Mouse (Mus musculus): ENCODE measurements at regions not wholly inside any gene's neighbourhood (a gene's known extent, or its start where the extent isn't known, plus 50 kb on each side); places are given as distances from the start of the nearest gene placed in this dataset.

GRCm38 (mm10) chr6:73401059-73401458 is 68.4 kb downstream of the 4931417E11Rik start:
- Histone ChIP-seq H3K4me1 (ENCODE audit: control insufficient read depth, insufficient read depth, low read length) (no peaks in the 10 kb centered on the region), H3K4me3 (ENCODE audit: insufficient read depth, low read length) (no peak overlapping the region), H3K27ac (ENCODE audit: insufficient read depth, low read length) (no peak overlapping the region)
- TF ChIP-seq CTCF (IDR thresholded peaks at IDR 0.05; ENCODE audit: borderline replicate concordance, insufficient read depth, low read length): no peak
- TF ChIP-seq POLR2A (IDR thresholded peaks at IDR 0.05; ENCODE audit: low read depth, low read length): no peak

DNA sequence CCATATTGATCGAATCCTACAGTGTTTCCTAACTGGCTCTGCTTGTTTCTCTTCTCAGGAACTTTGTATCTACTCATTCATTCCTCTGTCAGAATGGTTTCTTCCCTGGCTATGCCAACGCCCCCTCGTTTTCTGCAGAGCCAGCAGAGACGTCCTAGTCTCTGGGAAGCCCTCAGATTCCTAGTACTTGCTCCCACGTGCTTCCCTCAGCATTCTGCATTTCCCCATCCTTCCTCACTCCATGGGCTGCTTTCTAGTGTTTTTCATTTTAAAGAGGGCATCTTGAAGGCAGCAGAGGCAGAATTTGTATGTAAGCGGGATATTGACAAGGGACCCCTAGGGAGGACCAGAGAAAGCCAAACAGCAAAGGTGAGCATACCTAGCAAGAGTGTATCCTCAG is 80.2 kb downstream of the 4931417E11Rik start:
- Histone ChIP-seq H3K4me3 (ENCODE audit: insufficient read depth, low read length) (no peak overlapping the region), H3K4me1 (ENCODE audit: control insufficient read depth, insufficient read depth, low read length) (no peaks in the 10 kb centered on the region), H3K27ac (ENCODE audit: insufficient read depth, low read length) (no peak overlapping the region)
- TF ChIP-seq CTCF (IDR thresholded peaks at IDR 0.05; ENCODE audit: borderline replicate concordance, insufficient read depth, low read length): no peak
- no peak for TF ChIP-seq POLR2A (IDR thresholded peaks at IDR 0.05; ENCODE audit: low read depth, low read length)

GRCm38 (mm10) chr6:73386261-73386660 is 83.2 kb downstream of the 4931417E11Rik start:
- no peak overlapping the region for H3K4me3 ChIP-seq (ENCODE audit: insufficient read depth, low read length)
- H3K27ac ChIP-seq (ENCODE audit: insufficient read depth, low read length): no peak overlapping the region
- TF ChIP-seq POLR2A (IDR thresholded peaks at IDR 0.05; ENCODE audit: low read depth, low read length): no peak
- no peak for TF ChIP-seq CTCF (IDR thresholded peaks at IDR 0.05; ENCODE audit: borderline replicate concordance, insufficient read depth, low read length)
- H3K4me1 ChIP-seq (ENCODE audit: control insufficient read depth, insufficient read depth, low read length): no peaks in the 10 kb centered on the region

GRCm38 (mm10) chr6:73379825-73380224 is 89.6 kb downstream of the 4931417E11Rik start:
- no peaks in the 10 kb centered on the region for H3K4me1 ChIP-seq (ENCODE audit: control insufficient read depth, insufficient read depth, low read length)
- TF ChIP-seq CTCF (IDR thresholded peaks at IDR 0.05; ENCODE audit: borderline replicate concordance, insufficient read depth, low read length) (no peak), POLR2A (IDR thresholded peaks at IDR 0.05; ENCODE audit: low read depth, low read length) (no peak)
- no peak overlapping the region for H3K27ac ChIP-seq (ENCODE audit: insufficient read depth, low read length)
- H3K4me3 ChIP-seq (ENCODE audit: insufficient read depth, low read length): no peak overlapping the region

GRCm38 (mm10) chr6:73377884-73378283 is 91.6 kb downstream of the 4931417E11Rik start:
- H3K27ac ChIP-seq (ENCODE audit: insufficient read depth, low read length): no peak overlapping the region

GRCm38 (mm10) chr6:73376291-73376690 is 93.2 kb downstream of the 4931417E11Rik start:
- Histone ChIP-seq H3K4me3 (ENCODE audit: insufficient read depth, low read length) (no peak overlapping the region), H3K4me1 (ENCODE audit: control insufficient read depth, insufficient read depth, low read length) (no peaks in the 10 kb centered on the region), H3K27ac (ENCODE audit: insufficient read depth, low read length) (no peak overlapping the region)
- TF ChIP-seq POLR2A (IDR thresholded peaks at IDR 0.05; ENCODE audit: low read depth, low read length) (no peak), CTCF (IDR thresholded peaks at IDR 0.05; ENCODE audit: borderline replicate concordance, insufficient read depth, low read length) (peak; percentile 35; the same call in 1 of the 2 replicates)

More at GRCm38 (mm10) chr6:73377884-73378283, 91.6 kb downstream of the 4931417E11Rik start:
- Histone ChIP-seq H3K4me3 (ENCODE audit: insufficient read depth, low read length) (no peak overlapping the region), H3K4me1 (ENCODE audit: control insufficient read depth, insufficient read depth, low read length) (no peaks in the 10 kb centered on the region)
- no peak for TF ChIP-seq POLR2A (IDR thresholded peaks at IDR 0.05; ENCODE audit: low read depth, low read length)
- TF ChIP-seq CTCF (IDR thresholded peaks at IDR 0.05; ENCODE audit: borderline replicate concordance, insufficient read depth, low read length): no peak

DNA sequence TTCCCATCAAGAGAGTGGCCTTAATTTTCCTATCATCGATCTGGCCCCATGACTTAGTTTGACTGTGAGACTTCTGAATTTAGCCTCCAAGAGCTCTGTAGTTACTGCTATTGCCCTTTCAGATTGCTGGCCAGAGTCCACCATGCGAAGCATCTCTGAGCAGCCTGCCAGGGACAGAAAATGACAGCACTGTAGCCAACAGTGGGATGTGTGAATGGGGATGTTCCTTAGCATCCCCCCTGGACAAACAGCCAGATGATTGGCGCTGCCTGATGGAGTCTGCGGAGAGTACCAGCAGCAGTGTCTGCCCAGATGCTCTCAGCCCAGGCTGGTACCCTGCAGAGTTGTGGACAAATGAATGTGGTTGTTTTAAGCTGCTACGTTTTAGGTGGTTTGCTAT is 96.6 kb downstream of the 4931417E11Rik start:
- Histone ChIP-seq H3K4me1 (ENCODE audit: control insufficient read depth, insufficient read depth, low read length) (peaks cover 3% of the 10 kb centered on the region; the same call in 1 of the 2 replicates), H3K27ac (ENCODE audit: insufficient read depth, low read length) (no peak overlapping the region), H3K4me3 (ENCODE audit: insufficient read depth, low read length) (no peak overlapping the region)
- no peak for TF ChIP-seq CTCF (IDR thresholded peaks at IDR 0.05; ENCODE audit: borderline replicate concordance, insufficient read depth, low read length)
- no peak for TF ChIP-seq POLR2A (IDR thresholded peaks at IDR 0.05; ENCODE audit: low read depth, low read length)

- no peak for TF ChIP-seq POLR2A (IDR thresholded peaks at IDR 0.05; ENCODE audit: low read depth, low read length)
- no peak for TF ChIP-seq CTCF (IDR thresholded peaks at IDR 0.05; ENCODE audit: borderline replicate concordance, insufficient read depth, low read length)
- peaks cover 3% of the 10 kb centered on the region; the same call in 1 of the 2 replicates for H3K4me1 ChIP-seq (ENCODE audit: control insufficient read depth, insufficient read depth, low read length)
- H3K4me3 ChIP-seq (ENCODE audit: insufficient read depth, low read length): no peak overlapping the region
- no peak overlapping the region for H3K27ac ChIP-seq (ENCODE audit: insufficient read depth, low read length)
Observed at GRCm38 (mm10) chr6:73371866-73372265, 97.6 kb downstream of the 4931417E11Rik start.

GRCm38 (mm10) chr6:73370901-73371300 is 98.6 kb downstream of the 4931417E11Rik start:
- Histone ChIP-seq H3K4me1 (ENCODE audit: control insufficient read depth, insufficient read depth, low read length) (peaks cover 3% of the 10 kb centered on the region; the same call in 1 of the 2 replicates), H3K27ac (ENCODE audit: insufficient read depth, low read length) (no peak overlapping the region), H3K4me3 (ENCODE audit: insufficient read depth, low read length) (no peak overlapping the region)
- TF ChIP-seq POLR2A (IDR thresholded peaks at IDR 0.05; ENCODE audit: low read depth, low read length) (no peak), CTCF (IDR thresholded peaks at IDR 0.05; ENCODE audit: borderline replicate concordance, insufficient read depth, low read length) (no peak)

- H3K4me3 ChIP-seq (ENCODE audit: insufficient read depth, low read length): no peak overlapping the region
- no peak overlapping the region for H3K27ac ChIP-seq (ENCODE audit: insufficient read depth, low read length)
- peaks cover 5% of the 10 kb centered on the region; the same call in 1 of the 2 replicates for H3K4me1 ChIP-seq (ENCODE audit: control insufficient read depth, insufficient read depth, low read length)
- TF ChIP-seq POLR2A (IDR thresholded peaks at IDR 0.05; ENCODE audit: low read depth, low read length) (no peak), CTCF (IDR thresholded peaks at IDR 0.05; ENCODE audit: borderline replicate concordance, insufficient read depth, low read length) (no peak)
Observed at GRCm38 (mm10) chr6:73368836-73369141, 100.7 kb downstream of the 4931417E11Rik start.
